Mouse (Mus musculus) limb, embryonic 11.5 days (tissue): ENCODE data around the gene Elmo1. TPM values are rescaled to one million over a fixed set of nuclear protein-coding genes. Genes with fewer than 3 reads are reported as not detected.

ENCODE experiments used
- ATAC-seq: fragments of 200-750 bp; cut with Nextera tagmentation; 2 replicates; pipeline ENCODE4 v1.8.0; 2017; ENCODE audit warnings: low read depth; ENCODE audit not compliant: insufficient number of reproducible peaks, low FRiP score, low TSS enrichment
- DNase-seq: peaks from one replicate; pipeline ENCODE4 v3.0.0-alpha.2; 2015; ENCODE audit warnings: low spot score
- H3K27ac ChIP-seq: fragments of 300-500 bp; sonication (generic); replicated peaks from 2 replicates; pipeline ENCODE4 v1.5.1; 2014; ENCODE audit warnings: low read depth, mild to moderate bottlenecking, low read length
- H3K27me3 ChIP-seq: fragments of 300-500 bp; sonication (generic); 2 replicates; pipeline ENCODE4 v1.6.1; 2014; ENCODE audit warnings: mild to moderate bottlenecking, low read length, mixed read lengths; ENCODE audit not compliant: control insufficient read depth, insufficient read depth
- H3K36me3 ChIP-seq: fragments of 300-500 bp; sonication (generic); 2 replicates; pipeline ENCODE4 v1.6.1; 2014; ENCODE audit warnings: mild to moderate bottlenecking, low read length, moderate library complexity, mixed read lengths; ENCODE audit not compliant: control insufficient read depth, insufficient read depth
- H3K4me1 ChIP-seq: fragments of 300-500 bp; sonication (generic); 2 replicates; pipeline ENCODE4 v1.6.1; 2014; ENCODE audit warnings: low read length, mixed read lengths; ENCODE audit not compliant: control insufficient read depth, insufficient read depth
- H3K4me2 ChIP-seq: fragments of 300-500 bp; sonication (generic); 2 replicates; pipeline ENCODE4 v1.6.1; 2014; ENCODE audit warnings: low read depth, mild to moderate bottlenecking, moderate library complexity; ENCODE audit not compliant: severe bottlenecking
- H3K4me3 ChIP-seq: fragments of 300-500 bp; sonication (generic); 2 replicates; pipeline ENCODE4 v1.5.1; 2014; ENCODE audit warnings: low read depth, low read length
- H3K9ac ChIP-seq: fragments of 300-500 bp; sonication (generic); 2 replicates; pipeline ENCODE4 v1.6.1; 2014; ENCODE audit warnings: mild to moderate bottlenecking, low read length
- H3K9me3 ChIP-seq: fragments of 300-500 bp; sonication (generic); 2 replicates; pipeline ENCODE4 v1.6.1; 2016; ENCODE audit warnings: low read length; ENCODE audit not compliant: control insufficient read depth
- WGBS: fragments of 180-500 bp; shearing (Covaris S2); extraction: QIAGEN DNeasy Blood & Tissue Kit; methylation state at CpG from one replicate; pipeline ENCODE4 v1.1.7; 2014; 5-methylcytosine and 5-hydroxymethylcytosine counted together
- polyA plus RNA-seq: library from polyadenylated mRNA; unstranded; fragments of >200 nt; fragmentation: Nextera tagmentation; extraction: Ambion mirVana; gene quantifications from 2 replicates; pipeline ENCODE4 v1.2.1, GENCODE M21; 2014

Gene Elmo1
- polyA plus RNA-seq, 1 experiment from 2014 or later: 9.6 TPM

DNA sequence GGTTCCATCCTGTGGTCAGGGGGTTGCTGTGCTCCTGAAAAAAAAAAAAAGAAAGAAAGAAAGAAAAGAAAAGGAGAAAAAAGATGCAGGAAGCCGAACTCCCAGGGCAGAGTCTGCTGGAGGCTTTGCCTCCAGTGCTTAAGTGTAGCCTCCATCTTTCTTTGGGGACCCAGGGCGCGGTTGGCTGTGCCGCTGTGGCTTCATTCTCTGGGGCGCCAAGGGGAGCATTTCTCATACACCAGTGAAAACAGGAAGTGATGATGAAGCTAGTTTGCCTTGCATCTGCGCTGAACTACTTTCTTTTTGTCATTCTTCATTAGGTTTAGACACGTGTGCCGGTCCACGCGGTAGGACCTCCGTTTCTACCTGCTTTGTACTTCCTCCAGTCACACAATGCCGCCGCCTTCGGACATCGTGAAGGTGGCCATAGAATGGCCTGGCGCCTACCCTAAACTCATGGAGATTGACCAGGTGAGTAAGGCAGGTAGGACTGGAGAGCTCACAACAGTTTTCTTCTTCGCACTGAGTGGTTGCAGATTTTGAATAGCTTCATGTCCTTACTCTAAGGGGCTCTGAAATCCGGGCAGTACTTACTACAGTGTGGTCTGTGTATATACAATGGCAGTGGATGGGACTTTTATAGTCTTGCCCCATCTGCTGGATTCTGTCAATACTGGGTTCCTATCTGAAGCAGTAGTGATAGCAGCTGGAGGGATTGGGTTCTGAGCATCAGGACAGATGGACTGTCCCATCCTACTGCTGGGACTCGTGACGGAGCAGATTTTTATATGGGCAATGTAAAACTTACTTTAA lies 94.8 kb downstream of the Elmo1 start:
- no peaks in the 10 kb centered on the region for H3K36me3 ChIP-seq
- H3K27me3 ChIP-seq: no peaks in the 10 kb centered on the region
- H3K4me2 ChIP-seq: no peak overlapping the region
- no peak overlapping the region for H3K27ac ChIP-seq
- no peak for DNase-seq
- no peak overlapping the region for H3K9ac ChIP-seq
- no peaks in the 10 kb centered on the region for H3K9me3 ChIP-seq
- 94% methylated on average over 20 of the region's 20 CpGs for WGBS
- ATAC-seq: no peak
- H3K4me1 ChIP-seq: peaks cover 10% of the 10 kb centered on the region
- H3K4me3 ChIP-seq: no peak overlapping the region

- no peak for DNase-seq
- WGBS: 86% methylated on average over 4 of the region's 4 CpGs
These were observed 95.4 kb downstream of the Elmo1 start for GRCm38 (mm10) chr13:20185847-20186213.

DNA sequence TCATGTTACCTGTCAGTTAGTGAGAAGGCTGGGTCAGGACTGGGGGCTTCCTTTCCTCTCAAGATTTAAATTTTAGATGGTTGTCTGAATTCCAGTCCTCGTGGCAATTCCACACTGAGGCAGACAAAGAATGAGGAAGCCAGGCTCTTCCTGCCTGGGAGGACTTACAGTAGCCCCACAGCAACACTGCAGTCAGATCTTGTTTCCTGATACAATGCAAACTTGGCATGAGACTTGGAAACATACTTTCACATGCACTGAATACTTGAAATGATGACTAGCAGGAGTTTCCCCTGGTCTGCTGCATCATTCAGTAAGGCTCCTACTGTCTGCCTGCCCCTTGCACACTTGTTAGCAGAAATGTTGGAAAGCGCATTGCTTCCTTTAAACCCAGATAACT lies 97.3 kb downstream of the Elmo1 start:
- H3K4me2 ChIP-seq: no peak overlapping the region
- no peaks in the 10 kb centered on the region for H3K9me3 ChIP-seq
- DNase-seq (no peak), ATAC-seq (no peak)
- 84% methylated on average over 2 of the region's 2 CpGs for WGBS
- H3K9ac ChIP-seq: no peak overlapping the region
- H3K27me3 ChIP-seq: no peaks in the 10 kb centered on the region
- no peak overlapping the region for H3K4me3 ChIP-seq
- peaks cover 10% of the 10 kb centered on the region for H3K4me1 ChIP-seq
- H3K36me3 ChIP-seq: no peaks in the 10 kb centered on the region
- H3K27ac ChIP-seq: no peak overlapping the region

More at GRCm38 (mm10) chr13:20185847-20186213, 95.4 kb downstream of the Elmo1 start:
- no peak for ATAC-seq
- Histone ChIP-seq H3K4me2 (no peak overlapping the region), H3K36me3 (no peaks in the 10 kb centered on the region), H3K4me1 (peaks cover 10% of the 10 kb centered on the region), H3K27ac (no peak overlapping the region), H3K4me3 (no peak overlapping the region), H3K9ac (no peak overlapping the region), H3K27me3 (no peaks in the 10 kb centered on the region), H3K9me3 (no peaks in the 10 kb centered on the region)

DNA sequence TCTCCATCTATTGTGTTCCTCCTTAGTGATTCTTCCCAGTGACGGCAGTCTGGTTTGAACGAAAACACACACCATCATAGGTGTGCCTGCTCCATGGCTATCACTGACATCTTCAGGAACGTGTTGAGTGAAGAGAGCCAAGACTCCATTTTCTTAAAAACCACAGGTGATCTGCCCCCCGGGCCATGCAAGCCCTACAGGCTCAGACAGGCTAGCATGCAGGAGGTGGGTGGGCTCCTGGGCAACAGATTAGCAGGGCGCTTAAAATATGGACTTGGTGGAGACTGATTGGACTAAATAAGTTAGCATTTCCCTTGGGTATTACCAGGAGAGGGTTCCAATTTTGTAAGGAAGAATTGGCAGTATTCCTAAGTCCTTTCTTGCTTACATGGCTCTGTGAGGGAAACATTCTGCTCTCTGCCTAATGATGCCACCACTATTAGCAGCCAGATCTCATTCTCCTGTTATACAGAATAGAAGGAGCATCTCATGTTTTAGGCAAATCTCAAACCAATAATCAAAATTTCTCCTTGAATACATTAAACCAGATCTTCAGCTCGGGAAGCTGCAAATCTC lies 101.7 kb downstream of the Elmo1 start:
- Histone ChIP-seq H3K9ac (no peak overlapping the region), H3K36me3 (no peaks in the 10 kb centered on the region), H3K9me3 (no peaks in the 10 kb centered on the region), H3K4me1 (no peaks in the 10 kb centered on the region), H3K4me3 (no peak overlapping the region), H3K27me3 (no peaks in the 10 kb centered on the region), H3K4me2 (no peak overlapping the region), H3K27ac (no peak overlapping the region)
- ATAC-seq: no peak
- no peak for DNase-seq
- WGBS: 84% methylated on average over 6 of the region's 6 CpGs

- Histone ChIP-seq H3K9me3 (no peaks in the 10 kb centered on the region), H3K9ac (no peak overlapping the region), H3K4me3 (no peak overlapping the region), H3K4me1 (no peaks in the 10 kb centered on the region), H3K27ac (no peak overlapping the region), H3K27me3 (no peaks in the 10 kb centered on the region), H3K36me3 (no peaks in the 10 kb centered on the region), H3K4me2 (no peak overlapping the region)
- 62% methylated on average over 2 of the region's 2 CpGs for WGBS
- ATAC-seq (no peak), DNase-seq (no peak)
These were observed 110.2 kb downstream of the Elmo1 start for GRCm38 (mm10) chr13:20200582-20200981.

GRCm38 (mm10) chr13:20202617-20203016 lies 112.2 kb downstream of the Elmo1 start:
- H3K27ac ChIP-seq: no peak overlapping the region
- no peaks in the 10 kb centered on the region for H3K36me3 ChIP-seq
- no peak for ATAC-seq
- H3K9me3 ChIP-seq: no peaks in the 10 kb centered on the region
- no peak overlapping the region for H3K4me3 ChIP-seq
- H3K4me1 ChIP-seq: no peaks in the 10 kb centered on the region
- no peak overlapping the region for H3K4me2 ChIP-seq
- H3K27me3 ChIP-seq: no peaks in the 10 kb centered on the region
- no peak overlapping the region for H3K9ac ChIP-seq
- no peak for DNase-seq
- WGBS: 93% methylated on average over 4 of the region's 4 CpGs

- no peaks in the 10 kb centered on the region for H3K36me3 ChIP-seq
- no peak overlapping the region for H3K9ac ChIP-seq
- H3K9me3 ChIP-seq: no peaks in the 10 kb centered on the region
- no peaks in the 10 kb centered on the region for H3K27me3 ChIP-seq
- ATAC-seq: no peak
- DNase-seq: no peak
- no peak overlapping the region for H3K4me2 ChIP-seq
- H3K4me1 ChIP-seq: no peaks in the 10 kb centered on the region
- no peak overlapping the region for H3K27ac ChIP-seq
- no peak overlapping the region for H3K4me3 ChIP-seq
These were observed 113.8 kb downstream of the Elmo1 start for GRCm38 (mm10) chr13:20204165-20204564.

- Histone ChIP-seq H3K36me3 (no peaks in the 10 kb centered on the region), H3K4me1 (no peaks in the 10 kb centered on the region), H3K9ac (no peak overlapping the region), H3K4me2 (no peak overlapping the region), H3K4me3 (no peak overlapping the region), H3K27ac (no peak overlapping the region), H3K27me3 (no peaks in the 10 kb centered on the region), H3K9me3 (no peaks in the 10 kb centered on the region)
- ATAC-seq (no peak), DNase-seq (no peak)
- 87% methylated on average over 12 of the region's 12 CpGs for WGBS
These were observed 114.8 kb downstream of the Elmo1 start for GRCm38 (mm10) chr13:20205007-20205745.
